Mouse (Mus musculus) heart, postnatal 0 days (tissue): ENCODE measurements around the gene Tpsb2.

Experiments used
- CTCF ChIP-seq: IDR thresholded peaks from 2 replicates; pipeline ENCODE4 v1.5.1; 2016; ENCODE audit warnings: antibody characterized with exemption, control low read depth, low read depth
- EP300 ChIP-seq: IDR thresholded peaks from 2 replicates; pipeline ENCODE4 v1.6.1; 2016; ENCODE audit warnings: antibody characterized with exemption, low read depth

GRCm38 (mm10) chr17:25368973-25369372 is 2.9 kb downstream of the Tpsb2 start, which contains the start of gene Tpsg1:
- no peak for TF ChIP-seq CTCF
- no peak for TF ChIP-seq EP300
